12 mouse cellular contexts compared by ENCODE assay signal in genomic region chr14:77375618-77376017, GRCm38 (mm10).
DNase-seq lines count a peak whose midpoint lies in the region; ATAC-seq lines count a peak whose summit lies in the region.
"Had no signal": no experiment of that assay in that cellular context is flagged by ENCODE, and none has a peak within 500 bp of the region (broad histone marks: within the 10 kb centered on the region; RNA-seq: fewer than 3 reads in every experiment).

No protein-coding gene starts in this region.

- WGBS in embryonic facial prominence, embryonic 10.5 days: 50% methylated on average over 9 of the region's 9 CpGs
- WGBS in forebrain, embryonic 16.5 days: 72% methylated on average over 9 of the region's 9 CpGs

- peak; percentile 74 for ATAC-seq in frontal cortex, adult (ENCODE audit: low TSS enrichment)
- ATAC-seq in forebrain, embryonic 16.5 days: no peak
- ATAC-seq: CD4-positive, CD25-positive, alpha-beta regulatory T cell, adult 4 months had no signal

- no peak overlapping the region for H3K4me2 ChIP-seq in forebrain, embryonic 16.5 days (ENCODE audit: low read length)
- H3K4me2 ChIP-seq: liver, embryonic 15.5 days; neural tube, embryonic 15.5 days had no signal

- H3K27ac ChIP-seq in embryonic facial prominence, embryonic 10.5 days (replicated peaks): no peak overlapping the region
- H3K27ac ChIP-seq in forebrain, embryonic 16.5 days (ENCODE audit: low read length): no peak overlapping the region
- H3K27ac ChIP-seq: liver, embryonic 15.5 days; neural tube, embryonic 15.5 days had no signal

- no peak for DNase-seq in frontal cortex, postnatal 25 days (ENCODE audit: low spot score in 2 of 2)
- DNase-seq in ovary, postnatal 36 days (ENCODE audit: low spot score): peak; percentile 29
- no peak for DNase-seq in ovary, postnatal 14 days (ENCODE audit: low spot score)
- DNase-seq in embryonic facial prominence, embryonic 10.5 days (ENCODE audit: low spot score): peak; percentile 28
- no peak for DNase-seq in urinary bladder, postnatal 14 days (ENCODE audit: low spot score)
- DNase-seq in spleen, adult 18-20 months: no peak
- DNase-seq: kidney, adult 2 months had no signal

- H3K9ac ChIP-seq in forebrain, embryonic 16.5 days (replicated peaks; ENCODE audit: low read depth, low read length): no peak overlapping the region
- H3K9ac ChIP-seq: liver, embryonic 15.5 days; neural tube, embryonic 15.5 days had no signal

- H3K36me3 ChIP-seq in embryonic facial prominence, embryonic 10.5 days (replicated peaks): no peaks in the 10 kb centered on the region
- no peaks in the 10 kb centered on the region for H3K36me3 ChIP-seq in forebrain, embryonic 16.5 days (ENCODE audit: control insufficient read depth, insufficient read depth)
- H3K36me3 ChIP-seq: liver, embryonic 15.5 days; neural tube, embryonic 15.5 days had no signal

- H3K27me3 ChIP-seq in embryonic facial prominence, embryonic 10.5 days (replicated peaks; ENCODE audit: low read depth, poor library complexity, severe bottlenecking): no peaks in the 10 kb centered on the region
- H3K27me3 ChIP-seq in forebrain, embryonic 16.5 days (replicated peaks; ENCODE audit: control insufficient read depth, insufficient read depth, low read length): no peaks in the 10 kb centered on the region
- H3K27me3 ChIP-seq: liver, embryonic 15.5 days; neural tube, embryonic 15.5 days had no signal

- H3K9me3 ChIP-seq in embryonic facial prominence, embryonic 10.5 days: no peaks in the 10 kb centered on the region
- no peaks in the 10 kb centered on the region for H3K9me3 ChIP-seq in forebrain, embryonic 16.5 days (ENCODE audit: control insufficient read depth, low read length)
- H3K9me3 ChIP-seq: liver, embryonic 15.5 days; neural tube, embryonic 15.5 days had no signal

- no peak overlapping the region for H3K4me3 ChIP-seq in embryonic facial prominence, embryonic 10.5 days
- no peak overlapping the region for H3K4me3 ChIP-seq in forebrain, embryonic 16.5 days (replicated peaks; ENCODE audit: low read length)
- H3K4me3 ChIP-seq: liver, embryonic 15.5 days; neural tube, embryonic 15.5 days had no signal

- H3K4me1 ChIP-seq in embryonic facial prominence, embryonic 10.5 days: peaks cover 32% of the 10 kb centered on the region
- H3K4me1 ChIP-seq in forebrain, embryonic 16.5 days (replicated peaks; ENCODE audit: control insufficient read depth, insufficient read depth, low read length): peaks cover 11% of the 10 kb centered on the region
- H3K4me1 ChIP-seq: liver, embryonic 15.5 days had no signal

Comparison
In these comparisons a context has a peak if more than half of its experiments do, and no peak if none do; other contexts are left out.
1. DNase-seq: peak in ovary, postnatal 36 days (single experiment) and embryonic facial prominence, embryonic 10.5 days (single experiment); none in frontal cortex, postnatal 25 days (0 of 2), ovary, postnatal 14 days (single experiment), urinary bladder, postnatal 14 days (single experiment) and spleen, adult 18-20 months (0 of 2).